Mouse (Mus musculus): ENCODE results near the gene Pik3r5. TPM values are rescaled to one million over a fixed set of nuclear protein-coding genes. Genes with fewer than 3 reads are reported as not detected.

Gene Pik3r5
- total and polyA plus RNA-seq, 2 experiments from 2014 or later, result 0.82 to 2.0 TPM

- peaks cover 15% of the 10 kb centered on the region; the same call in 1 of the 2 replicates for H3K27me3 ChIP-seq (ENCODE audit: control insufficient read depth, insufficient read depth, low read length)
- WGBS, result 80% methylated on average over 2 of the region's 2 CpGs
- H3K9ac ChIP-seq (replicated peaks; ENCODE audit: low read depth, low read length), result no peak overlapping the region
- H3K27ac ChIP-seq (ENCODE audit: low read depth), result no peak overlapping the region
- H3K4me1 ChIP-seq (ENCODE audit: control insufficient read depth, insufficient read depth), result no peaks in the 10 kb centered on the region
- no peak overlapping the region for H3K4me2 ChIP-seq (ENCODE audit: low read depth, low read length)
- H3K36me3 ChIP-seq (replicated peaks; ENCODE audit: control insufficient read depth, insufficient read depth, low read length), result no peaks in the 10 kb centered on the region
- H3K4me3 ChIP-seq (ENCODE audit: low read depth, low read length), result no peak overlapping the region
- DNase-seq (ENCODE audit: low spot score) (no peak), ATAC-seq (ENCODE audit: insufficient read depth, low read depth) (no peak)
- TF ChIP-seq EP300 (IDR thresholded peaks at IDR 0.05; ENCODE audit: low read depth), result no peak
- TF ChIP-seq CTCF (IDR thresholded peaks at IDR 0.05; ENCODE audit: low read depth), result no peak
- no peaks in the 10 kb centered on the region for H3K9me3 ChIP-seq (replicated peaks; ENCODE audit: control insufficient read depth, low read length)
Observed at GRCm38 (mm10) chr11:68434697-68435096, 2.8 kb downstream of the Pik3r5 start.

DNA sequence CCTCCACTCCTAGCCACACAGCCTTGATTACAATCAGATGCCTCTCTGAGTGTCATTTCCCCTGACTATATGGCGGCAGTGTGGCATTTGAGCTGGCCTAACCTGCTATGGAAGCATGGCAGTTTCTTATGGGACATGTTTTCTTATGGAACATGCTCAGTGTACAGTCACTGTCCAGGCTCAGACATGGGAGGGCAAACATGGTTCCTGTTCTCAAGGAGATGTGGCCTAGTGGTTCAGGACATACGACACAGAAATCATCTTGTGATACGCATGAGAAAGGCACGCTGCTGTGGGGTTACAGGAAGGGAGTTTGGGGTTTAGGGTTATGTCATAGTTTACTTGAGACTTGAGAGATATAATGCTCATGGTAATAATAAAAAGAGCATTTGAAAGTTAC, 3.7 kb downstream of the Pik3r5 start:
- Histone ChIP-seq H3K4me3 (ENCODE audit: low read depth, low read length) (no peak overlapping the region), H3K36me3 (replicated peaks; ENCODE audit: control insufficient read depth, insufficient read depth, low read length) (no peaks in the 10 kb centered on the region), H3K4me2 (ENCODE audit: low read depth, low read length) (no peak overlapping the region), H3K27me3 (ENCODE audit: control insufficient read depth, insufficient read depth, low read length) (peaks cover 15% of the 10 kb centered on the region; the same call in 1 of the 2 replicates), H3K27ac (ENCODE audit: low read depth) (no peak overlapping the region), H3K4me1 (ENCODE audit: control insufficient read depth, insufficient read depth) (no peaks in the 10 kb centered on the region), H3K9ac (replicated peaks; ENCODE audit: low read depth, low read length) (no peak overlapping the region), H3K9me3 (replicated peaks; ENCODE audit: control insufficient read depth, low read length) (no peaks in the 10 kb centered on the region)
- WGBS, result 92% methylated on average over 4 of the region's 4 CpGs
- no peak for TF ChIP-seq CTCF (IDR thresholded peaks at IDR 0.05; ENCODE audit: low read depth)
- no peak for TF ChIP-seq EP300 (IDR thresholded peaks at IDR 0.05; ENCODE audit: low read depth)
- ATAC-seq (ENCODE audit: insufficient read depth, low read depth), result no peak
- no peak for DNase-seq (ENCODE audit: low spot score)

DNA sequence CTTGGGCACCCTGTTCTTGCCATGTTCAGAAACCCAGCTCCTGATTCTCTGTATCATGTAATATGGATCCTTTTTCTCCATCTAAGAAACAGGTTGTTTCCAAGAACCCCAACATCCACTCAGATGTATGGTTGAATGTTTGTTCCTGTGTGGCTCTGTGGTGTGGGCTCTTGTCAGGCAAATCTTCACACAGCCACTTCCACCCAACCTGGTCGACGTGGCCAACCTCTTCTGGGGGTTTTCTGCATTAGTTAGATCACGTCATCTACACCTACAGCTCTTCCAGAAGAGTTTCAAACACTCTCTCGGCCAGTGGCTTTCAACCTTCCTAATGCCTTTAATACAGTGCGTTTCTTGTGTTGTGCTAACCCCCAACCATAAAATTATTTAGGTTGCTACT, 4.5 kb downstream of the Pik3r5 start:
- ATAC-seq (ENCODE audit: insufficient read depth, low read depth) (no peak), DNase-seq (ENCODE audit: low spot score) (no peak)
- no peak overlapping the region for H3K4me2 ChIP-seq (ENCODE audit: low read depth, low read length)
- 71% methylated on average over 5 of the region's 5 CpGs for WGBS
- no peaks in the 10 kb centered on the region for H3K9me3 ChIP-seq (replicated peaks; ENCODE audit: control insufficient read depth, low read length)
- H3K4me3 ChIP-seq (ENCODE audit: low read depth, low read length), result no peak overlapping the region
- H3K36me3 ChIP-seq (replicated peaks; ENCODE audit: control insufficient read depth, insufficient read depth, low read length), result no peaks in the 10 kb centered on the region
- H3K27me3 ChIP-seq (ENCODE audit: control insufficient read depth, insufficient read depth, low read length), result peaks cover 12% of the 10 kb centered on the region; the same call in 1 of the 2 replicates
- no peaks in the 10 kb centered on the region for H3K4me1 ChIP-seq (ENCODE audit: control insufficient read depth, insufficient read depth)
- H3K9ac ChIP-seq (replicated peaks; ENCODE audit: low read depth, low read length), result no peak overlapping the region
- no peak overlapping the region for H3K27ac ChIP-seq (ENCODE audit: low read depth)
- TF ChIP-seq CTCF (IDR thresholded peaks at IDR 0.05; ENCODE audit: low read depth), result no peak
- no peak for TF ChIP-seq EP300 (IDR thresholded peaks at IDR 0.05; ENCODE audit: low read depth)

DNA sequence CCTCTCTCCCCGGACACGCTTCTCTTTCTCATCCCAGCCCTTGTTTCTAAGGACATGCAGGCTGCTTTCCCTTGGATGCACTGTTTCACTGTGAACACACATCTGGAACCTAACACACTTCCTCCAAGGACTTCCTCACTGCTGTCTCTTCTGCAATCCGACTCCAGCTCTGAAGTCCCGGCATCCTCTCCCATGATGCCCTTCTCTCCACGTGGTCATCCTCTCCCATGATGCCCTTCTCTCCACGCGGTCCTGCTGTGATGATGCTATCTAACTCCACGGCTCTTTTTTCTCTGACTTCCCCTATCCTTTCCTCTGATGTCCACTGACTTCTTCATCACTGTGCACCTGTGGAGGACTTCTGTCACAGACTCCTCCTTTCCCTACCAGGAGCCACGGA, 8.2 kb downstream of the Pik3r5 start:
- no peak overlapping the region for H3K4me2 ChIP-seq (ENCODE audit: low read depth, low read length)
- H3K9ac ChIP-seq (replicated peaks; ENCODE audit: low read depth, low read length), result no peak overlapping the region
- no peaks in the 10 kb centered on the region for H3K36me3 ChIP-seq (replicated peaks; ENCODE audit: control insufficient read depth, insufficient read depth, low read length)
- ATAC-seq (ENCODE audit: insufficient read depth, low read depth) (no peak), DNase-seq (ENCODE audit: low spot score) (no peak)
- no peak overlapping the region for H3K27ac ChIP-seq (ENCODE audit: low read depth)
- no peaks in the 10 kb centered on the region for H3K9me3 ChIP-seq (replicated peaks; ENCODE audit: control insufficient read depth, low read length)
- TF ChIP-seq CTCF (IDR thresholded peaks at IDR 0.05; ENCODE audit: low read depth) (no peak), EP300 (IDR thresholded peaks at IDR 0.05; ENCODE audit: low read depth) (no peak)
- 71% methylated on average over 9 of the region's 9 CpGs for WGBS
- no peaks in the 10 kb centered on the region for H3K27me3 ChIP-seq (ENCODE audit: control insufficient read depth, insufficient read depth, low read length)
- H3K4me1 ChIP-seq (ENCODE audit: control insufficient read depth, insufficient read depth), result no peaks in the 10 kb centered on the region
- H3K4me3 ChIP-seq (ENCODE audit: low read depth, low read length), result no peak overlapping the region

DNA sequence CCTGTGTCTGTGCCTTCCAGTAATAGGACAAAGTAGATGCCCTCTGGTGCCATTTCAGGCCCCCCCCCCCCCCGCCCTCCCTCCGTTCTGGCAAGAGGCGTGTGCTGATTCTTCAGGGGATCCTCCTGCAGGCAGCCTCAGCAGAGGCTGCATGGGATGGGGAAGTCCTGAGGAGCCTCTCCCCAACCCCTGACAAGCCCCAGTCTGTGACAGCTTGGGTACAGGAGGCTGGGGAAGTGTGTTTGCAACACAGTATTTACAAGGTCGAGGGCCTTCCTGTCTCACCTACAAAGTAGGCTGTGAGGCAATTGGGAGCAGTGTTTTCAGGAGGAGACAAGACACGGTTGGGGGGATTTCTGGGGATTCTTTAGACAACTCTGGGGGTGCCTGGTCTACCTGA, 9.0 kb downstream of the Pik3r5 start:
- 55% methylated on average over 5 of the region's 5 CpGs for WGBS
- no peak for TF ChIP-seq CTCF (IDR thresholded peaks at IDR 0.05; ENCODE audit: low read depth)
- TF ChIP-seq EP300 (IDR thresholded peaks at IDR 0.05; ENCODE audit: low read depth), result no peak
- Histone ChIP-seq H3K9me3 (replicated peaks; ENCODE audit: control insufficient read depth, low read length) (no peaks in the 10 kb centered on the region), H3K27ac (ENCODE audit: low read depth) (no peak overlapping the region), H3K36me3 (replicated peaks; ENCODE audit: control insufficient read depth, insufficient read depth, low read length) (no peaks in the 10 kb centered on the region), H3K4me3 (ENCODE audit: low read depth, low read length) (no peak overlapping the region), H3K9ac (replicated peaks; ENCODE audit: low read depth, low read length) (no peak overlapping the region), H3K4me2 (ENCODE audit: low read depth, low read length) (no peak overlapping the region), H3K4me1 (ENCODE audit: control insufficient read depth, insufficient read depth) (no peaks in the 10 kb centered on the region), H3K27me3 (ENCODE audit: control insufficient read depth, insufficient read depth, low read length) (no peaks in the 10 kb centered on the region)
- no peak for DNase-seq (ENCODE audit: low spot score)
- ATAC-seq (ENCODE audit: insufficient read depth, low read depth), result no peak

GRCm38 (mm10) chr11:68442346-68442745, 10.4 kb downstream of the Pik3r5 start:
- Histone ChIP-seq H3K4me3 (ENCODE audit: low read depth, low read length) (no peak overlapping the region), H3K27me3 (ENCODE audit: control insufficient read depth, insufficient read depth, low read length) (no peaks in the 10 kb centered on the region), H3K27ac (ENCODE audit: low read depth) (no peak overlapping the region), H3K9ac (replicated peaks; ENCODE audit: low read depth, low read length) (no peak overlapping the region), H3K9me3 (replicated peaks; ENCODE audit: control insufficient read depth, low read length) (no peaks in the 10 kb centered on the region), H3K4me1 (ENCODE audit: control insufficient read depth, insufficient read depth) (no peaks in the 10 kb centered on the region), H3K4me2 (ENCODE audit: low read depth, low read length) (no peak overlapping the region), H3K36me3 (replicated peaks; ENCODE audit: control insufficient read depth, insufficient read depth, low read length) (no peaks in the 10 kb centered on the region)
- DNase-seq (ENCODE audit: low spot score), result no peak
- ATAC-seq (ENCODE audit: insufficient read depth, low read depth), result no peak
- no peak for TF ChIP-seq EP300 (IDR thresholded peaks at IDR 0.05; ENCODE audit: low read depth)
- no peak for TF ChIP-seq CTCF (IDR thresholded peaks at IDR 0.05; ENCODE audit: low read depth)
- 80% methylated on average over 8 of the region's 8 CpGs for WGBS
